Mouse (Mus musculus) spleen, postnatal 14 days (tissue): Measurements from ENCODE around the gene Btbd35f14.
"Not testable (repeated sequence)": the region's sequence is repeated elsewhere in the genome, so short reads cannot be mapped to it uniquely, and the experiment has no call there.

Source experiments
- DNase-seq, 2 experiments: peaks; one replicate each; pipeline ENCODE4 v3.0.0; 2021 to 2022; ENCODE audit warnings: low spot score in 2 of 2

The Btbd35f14 gene

DNA sequence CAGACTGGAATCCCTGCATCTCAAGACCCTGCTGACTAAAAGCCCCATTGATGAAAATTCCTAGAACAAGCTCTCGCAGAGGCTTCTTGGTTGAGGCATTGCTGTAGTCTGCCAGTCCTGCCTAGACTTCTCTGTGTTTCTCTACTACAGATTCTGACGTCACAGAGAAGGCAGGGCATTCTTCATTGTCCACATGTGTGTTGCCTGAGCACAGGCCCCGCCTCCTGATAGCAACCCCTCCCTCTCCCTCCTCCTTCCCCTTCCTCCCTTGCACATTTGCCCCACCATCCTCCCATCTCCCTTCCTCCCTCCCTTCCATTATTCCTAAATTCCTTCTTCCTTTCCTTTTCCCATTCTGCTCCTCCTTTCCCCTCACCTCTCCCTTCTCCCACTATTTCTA is at the start of gene Btbd35f14:
Btbd35f14 (minus strand) TSS at position 101 of the 400 bp plus-strand sequence.
- not testable (repeated sequence) for DNase-seq

DNA sequence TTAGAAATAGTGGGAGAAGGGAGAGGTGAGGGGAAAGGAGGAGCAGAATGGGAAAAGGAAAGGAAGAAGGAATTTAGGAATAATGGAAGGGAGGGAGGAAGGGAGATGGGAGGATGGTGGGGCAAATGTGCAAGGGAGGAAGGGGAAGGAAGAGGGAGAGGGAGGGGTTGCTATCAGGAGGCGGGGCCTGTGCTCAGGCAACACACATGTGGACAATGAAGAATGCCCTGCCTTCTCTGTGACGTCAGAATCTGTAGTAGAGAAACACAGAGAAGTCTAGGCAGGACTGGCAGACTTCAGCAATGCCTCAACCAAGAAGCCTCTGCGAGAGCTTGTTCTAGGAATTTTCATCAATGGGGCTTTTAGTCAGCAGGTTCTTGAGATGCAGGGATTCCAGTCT is 45.3 kb downstream of the Btbd35f14 start, which contains the start of gene Btbd35f13:
Btbd35f13 (plus strand) TSS at position 301 of the 400 bp plus-strand sequence.
- DNase-seq, result not testable (repeated sequence)
